Mouse (Mus musculus): ENCODE results near the gene Hs6st3.
"Not testable (repeated sequence)": the region's sequence is repeated elsewhere in the genome, so short reads cannot be mapped to it uniquely, and the experiment has no call there.

The Hs6st3 gene

DNA sequence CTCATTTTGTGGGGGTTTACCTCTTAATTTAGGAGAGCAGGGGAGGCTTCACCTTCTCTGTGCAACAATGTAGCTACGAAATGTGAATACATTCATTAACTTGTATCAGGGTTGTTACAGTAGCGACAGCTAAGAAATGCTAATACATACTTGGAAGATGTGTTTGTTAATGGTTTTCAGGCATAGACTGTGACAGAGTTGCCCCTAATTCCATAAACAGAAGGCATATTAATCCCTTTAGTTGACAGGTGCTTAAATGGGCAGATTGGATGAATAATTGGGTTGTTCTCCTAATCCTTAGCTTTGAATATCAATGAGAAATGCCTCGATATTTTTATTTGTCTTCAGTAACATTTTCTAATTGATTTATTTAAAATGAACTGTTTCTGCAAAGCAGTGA is 314.7 kb downstream of the Hs6st3 start:
- DNase-seq, result no peak

DNA sequence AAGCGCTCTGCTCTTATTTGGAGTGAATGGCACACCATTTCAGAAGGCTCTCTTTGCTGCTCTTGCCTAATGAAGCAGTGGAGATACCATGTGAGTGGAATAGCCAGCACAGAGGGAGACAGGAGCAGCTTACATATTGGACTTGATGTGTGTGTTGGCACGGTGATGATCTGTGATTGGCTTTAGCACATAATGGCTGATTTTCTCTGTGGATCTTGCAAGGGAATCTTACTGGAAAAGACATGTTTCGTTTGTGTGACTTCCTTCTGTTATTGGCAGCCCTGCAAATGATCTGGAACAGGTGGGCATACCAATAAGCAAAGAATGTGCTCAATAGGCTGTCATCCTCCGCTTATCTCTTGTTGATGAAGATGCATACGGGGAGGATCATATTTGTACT is 326.2 kb downstream of the Hs6st3 start:
- no peak for DNase-seq

DNA sequence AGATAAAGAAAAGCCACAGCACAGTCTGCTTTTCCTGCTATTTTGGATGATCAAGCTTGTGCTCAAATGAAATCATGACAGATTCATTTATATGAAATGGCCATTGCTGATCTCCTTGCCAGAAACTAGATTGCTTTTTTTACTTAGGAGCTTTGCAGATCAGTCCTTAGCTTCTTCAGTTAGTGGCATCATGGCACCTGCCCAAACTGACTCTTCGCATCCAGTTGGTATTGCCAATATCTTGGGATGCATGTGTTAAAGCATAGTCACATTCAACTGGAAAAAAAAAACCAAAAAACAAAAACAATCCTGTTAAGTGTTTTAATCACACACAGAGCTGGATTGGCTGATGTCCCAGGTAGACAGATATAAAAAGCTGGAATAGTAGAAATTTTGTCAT is 326.7 kb downstream of the Hs6st3 start:
- DNase-seq, result no peak

DNA sequence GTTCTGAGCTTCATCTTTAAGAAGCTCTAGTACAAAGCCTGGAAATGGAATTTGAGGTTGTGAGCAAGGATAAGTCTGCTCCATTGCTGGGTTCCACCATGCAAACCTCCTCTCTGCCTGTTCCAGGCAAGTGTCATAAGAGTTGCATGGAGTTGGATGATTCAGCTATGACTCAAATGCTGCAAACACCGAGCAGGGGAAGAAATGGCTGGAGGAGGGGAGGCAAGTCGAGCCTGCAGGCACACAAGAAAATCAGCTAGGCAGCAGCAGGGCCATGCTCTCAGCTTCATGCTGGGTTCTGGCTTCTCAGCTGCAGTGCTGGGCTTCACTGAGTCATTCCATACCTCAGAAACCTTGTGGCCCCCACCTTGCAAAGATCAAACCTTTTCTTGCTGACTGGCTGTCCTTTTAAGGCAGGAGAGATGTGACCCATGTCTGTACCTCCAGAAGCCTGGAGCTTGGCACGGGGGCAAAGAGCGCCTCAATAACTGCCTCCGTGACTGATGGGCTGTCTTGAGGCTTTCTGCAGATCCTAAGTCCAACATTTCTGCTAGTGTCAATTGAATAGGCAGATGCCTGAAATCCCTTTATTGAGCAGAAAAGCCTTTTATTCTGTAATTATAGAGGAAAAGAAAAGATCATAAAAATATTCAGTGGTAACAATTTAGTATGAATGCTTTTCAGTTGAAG is 328.9 kb downstream of the Hs6st3 start:
- DNase-seq, result no peak

DNA sequence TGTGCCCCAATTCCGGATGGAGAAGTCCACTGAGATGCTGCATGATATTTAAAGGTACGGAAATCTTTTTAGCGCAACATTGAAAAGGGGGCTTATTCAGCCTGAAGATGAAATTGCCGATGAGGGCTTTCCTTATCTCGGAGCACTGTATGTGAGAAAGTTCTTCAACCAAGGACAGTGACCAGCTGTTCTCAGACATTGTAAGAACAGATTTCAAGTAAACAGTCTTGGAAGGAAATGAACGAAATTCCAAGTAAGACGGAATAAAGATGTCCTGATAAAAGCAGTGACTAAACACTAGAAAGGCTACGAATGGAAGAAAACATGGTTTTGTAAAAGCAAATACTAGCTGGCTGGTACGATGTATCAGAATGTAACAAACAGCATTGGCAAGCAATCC is 338.4 kb downstream of the Hs6st3 start:
- no peak for DNase-seq

DNA sequence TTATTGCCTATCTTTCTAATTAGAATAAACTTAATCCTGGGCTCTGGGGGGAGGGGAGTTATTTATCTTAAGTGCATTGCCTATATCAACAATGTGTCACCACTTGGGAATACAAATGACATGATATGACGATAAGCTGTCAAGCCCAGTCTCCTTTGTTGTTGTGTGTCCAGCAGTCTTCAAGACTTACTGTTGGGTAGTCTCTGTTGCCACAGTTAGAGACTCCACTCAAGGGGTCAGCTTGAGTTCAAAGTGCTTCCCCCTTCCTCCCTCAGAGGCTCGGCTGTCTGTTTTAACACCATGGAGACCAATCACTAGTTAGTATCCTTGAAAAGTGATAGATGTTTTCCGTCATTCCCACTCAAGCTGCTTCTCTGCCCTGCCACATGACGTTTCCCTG is 339.7 kb downstream of the Hs6st3 start:
- no peak for DNase-seq

DNA sequence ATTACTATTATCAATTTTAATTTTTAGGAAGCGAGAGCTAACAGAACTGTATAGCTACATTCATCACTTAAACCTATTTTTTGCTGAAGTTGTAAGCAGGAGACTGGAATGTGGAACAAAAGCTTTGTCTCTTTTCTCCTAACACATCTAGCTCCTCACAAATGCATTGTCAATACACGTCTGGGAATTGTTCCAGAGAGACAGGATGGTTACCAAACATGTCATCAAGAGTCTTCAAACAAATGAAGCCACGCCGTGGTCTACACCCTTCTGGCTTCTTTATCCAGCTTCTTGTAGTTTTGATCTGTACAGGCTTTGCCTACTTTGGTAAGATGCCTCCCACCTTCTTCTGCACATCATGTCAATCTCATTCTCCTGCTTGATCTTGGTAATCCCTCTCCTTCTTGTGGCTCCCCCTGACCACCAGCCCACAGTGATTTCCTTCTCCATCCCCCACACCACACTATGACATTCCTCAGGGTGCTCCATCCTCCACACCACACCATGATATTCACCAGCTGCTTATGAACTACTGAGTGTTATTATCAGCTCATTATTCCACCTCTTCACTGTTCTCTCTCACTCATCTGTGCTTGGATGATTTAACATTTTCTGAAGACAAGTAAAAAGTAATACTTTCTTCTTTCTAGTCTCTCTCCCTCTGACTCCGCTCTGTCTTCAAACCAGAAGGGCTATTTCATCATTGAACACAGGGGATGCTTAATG is 351.0 kb downstream of the Hs6st3 start:
- no peak for DNase-seq

DNA sequence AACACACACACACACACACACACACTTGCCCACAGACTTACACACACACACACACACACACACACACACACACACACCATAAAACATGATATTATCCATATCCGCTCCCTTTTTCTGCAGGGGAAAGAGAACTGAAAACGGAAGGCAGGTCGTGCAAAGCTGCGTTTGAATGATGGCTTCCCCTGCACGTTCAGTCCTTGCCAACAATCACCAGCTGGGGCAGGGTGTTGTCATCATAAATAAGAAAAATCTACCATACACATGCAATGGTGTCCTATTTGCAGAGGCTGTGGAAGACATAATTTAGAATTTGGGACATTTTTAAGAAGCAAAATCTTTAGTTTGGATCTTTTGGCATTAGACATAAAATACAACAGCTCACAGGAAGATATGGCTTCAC is 382.5 kb downstream of the Hs6st3 start:
- DNase-seq, result no peak

DNA sequence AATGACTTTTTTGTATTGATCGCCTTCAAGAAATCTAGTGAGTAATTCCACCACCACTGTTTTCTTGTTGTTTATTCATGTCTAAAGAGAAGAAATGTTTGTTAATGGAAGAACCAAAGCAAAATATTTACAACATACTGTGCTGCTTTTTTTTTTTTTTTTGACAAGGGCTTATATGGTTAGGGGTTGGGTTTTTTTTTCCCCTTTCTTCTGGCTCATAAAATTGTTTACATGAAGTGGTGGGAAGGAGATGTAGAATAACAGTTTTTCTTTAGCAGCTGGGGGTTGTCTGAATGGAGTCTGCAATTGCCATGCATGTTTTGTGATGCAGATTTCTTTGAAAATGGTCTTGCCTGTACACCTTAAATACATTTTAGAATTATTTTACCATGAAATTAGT is 382.9 kb downstream of the Hs6st3 start:
- no peak for DNase-seq

DNA sequence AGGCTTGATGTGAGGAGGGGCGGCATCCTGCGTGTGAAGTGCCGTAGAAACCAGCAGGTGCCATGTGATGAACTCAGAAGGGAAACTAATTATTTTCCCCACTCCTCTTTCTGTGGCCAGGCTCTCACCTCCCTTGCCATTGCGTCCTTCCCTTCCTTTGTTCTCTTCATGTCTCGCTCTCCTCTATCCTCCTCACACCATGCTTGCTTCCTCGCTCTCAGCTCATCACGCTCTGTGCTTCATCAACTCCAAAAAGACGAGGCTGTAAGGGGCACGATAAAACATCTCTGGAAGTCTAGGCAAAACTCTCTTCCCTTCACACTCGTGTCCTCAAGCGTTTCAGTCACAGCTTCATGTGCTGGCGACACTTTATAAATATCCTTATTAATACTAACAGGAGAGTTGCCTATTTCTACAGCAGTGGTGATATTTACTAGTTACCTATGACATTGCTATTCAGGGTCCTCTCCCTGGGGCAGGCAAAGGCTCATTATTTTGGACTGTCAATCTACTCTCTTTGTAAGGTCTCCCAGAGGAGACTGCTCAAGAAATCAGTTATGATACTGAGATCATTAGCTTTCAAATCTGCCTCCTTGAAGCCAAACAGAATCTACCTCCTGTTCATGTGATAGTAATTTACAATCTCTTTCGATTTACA is 394.9 kb downstream of the Hs6st3 start:
- no peak for DNase-seq

DNA sequence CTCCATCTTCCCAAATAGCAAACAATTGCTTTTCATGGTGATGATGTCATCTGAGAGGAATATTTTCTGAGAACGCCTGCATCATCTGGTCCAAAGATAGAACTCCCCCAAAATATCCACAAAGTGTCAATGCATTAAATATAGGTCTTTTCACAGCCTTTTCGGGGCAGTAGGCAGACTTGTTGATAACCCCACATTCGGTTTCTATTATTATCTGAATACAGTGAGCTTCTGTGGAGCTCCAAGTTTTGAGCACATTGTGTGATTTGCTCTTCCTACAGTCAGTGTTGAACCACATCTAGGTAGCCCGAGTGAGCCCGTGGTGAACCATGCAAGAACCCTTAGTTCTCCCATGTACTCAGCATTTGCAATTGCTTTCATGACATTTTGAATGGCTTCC is 402.4 kb downstream of the Hs6st3 start:
- DNase-seq, result no peak

DNA sequence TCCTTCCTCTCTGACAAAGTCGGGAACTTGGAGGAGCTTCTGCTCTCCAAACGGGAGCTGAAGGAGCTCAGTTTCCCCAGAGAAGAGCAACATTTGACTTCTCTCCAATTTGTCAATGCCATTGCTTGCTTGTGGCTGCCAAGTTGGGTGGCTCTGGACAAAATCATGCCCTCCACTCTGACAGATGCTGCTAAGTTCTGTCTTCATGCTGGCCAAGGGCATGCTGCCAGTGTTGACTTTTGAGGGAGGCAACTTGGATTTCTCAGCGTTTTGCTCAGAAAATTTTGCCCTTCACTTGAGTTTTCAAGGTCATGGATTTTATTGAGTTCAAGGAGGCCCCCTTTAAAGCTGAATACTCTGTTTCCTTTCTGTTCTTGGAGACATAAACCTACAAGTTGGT is 406.5 kb downstream of the Hs6st3 start:
- no peak for DNase-seq

DNA sequence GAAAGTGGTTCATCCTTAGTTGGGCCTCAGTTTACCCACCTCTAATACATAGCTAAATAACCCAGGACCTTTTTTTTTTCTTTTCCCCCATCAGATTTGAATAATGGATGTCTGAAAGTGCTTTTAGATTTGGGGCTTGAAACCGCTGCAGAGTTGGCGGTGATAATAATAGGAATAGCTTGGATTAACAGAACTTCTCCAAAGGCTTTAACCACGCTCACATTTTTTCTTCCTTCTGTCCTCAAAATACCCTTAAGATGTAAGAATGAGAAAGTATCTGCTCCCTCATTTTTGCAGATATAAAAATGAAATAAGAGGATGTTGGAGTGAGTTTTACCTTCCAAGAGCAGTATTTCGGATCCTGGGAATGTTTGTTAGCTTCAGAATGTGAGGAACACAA is 420.2 kb downstream of the Hs6st3 start:
- DNase-seq, result no peak

DNA sequence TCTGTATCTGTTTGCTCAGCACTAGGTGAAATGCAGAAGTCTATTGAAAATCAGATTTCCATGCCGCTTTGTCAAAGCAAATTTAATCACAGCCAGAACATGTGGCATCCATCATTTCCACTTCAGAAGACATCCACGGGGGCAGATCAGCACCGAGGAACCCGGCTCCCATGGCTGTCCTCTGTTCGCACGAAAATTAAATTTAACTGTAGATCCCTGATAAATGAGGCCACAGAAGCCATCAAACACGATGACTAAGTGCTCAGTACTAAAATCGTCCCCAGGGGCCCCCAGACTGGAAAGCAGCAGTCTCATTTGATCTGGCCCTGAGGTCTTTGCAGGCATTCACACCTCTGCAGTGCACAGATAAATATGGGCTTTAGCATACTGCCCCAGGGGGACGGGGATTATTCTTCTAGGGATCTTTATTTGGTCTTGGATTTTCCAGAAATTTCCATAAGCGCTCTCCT is 443.9 kb downstream of the Hs6st3 start:
- no peak for DNase-seq

DNA sequence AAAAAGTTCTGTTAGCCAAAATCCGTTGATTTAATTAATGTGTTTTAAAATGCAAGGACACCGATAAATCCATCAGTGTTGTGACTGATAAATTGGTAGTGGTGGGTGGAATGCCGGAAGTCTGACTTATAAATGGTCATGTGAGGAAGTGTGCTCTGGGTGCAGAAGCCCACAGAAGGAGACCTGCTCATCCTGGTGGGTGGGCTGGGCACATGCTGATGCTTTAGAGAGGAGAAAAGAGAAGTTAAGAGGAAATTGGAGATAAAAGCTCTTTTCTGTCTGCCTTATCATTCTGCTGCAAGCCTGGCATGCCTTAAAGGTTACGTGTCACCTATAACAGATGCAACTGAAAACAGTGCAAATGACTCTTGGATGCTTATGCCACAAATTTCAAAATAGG is 446.9 kb downstream of the Hs6st3 start:
- no peak for DNase-seq

DNA sequence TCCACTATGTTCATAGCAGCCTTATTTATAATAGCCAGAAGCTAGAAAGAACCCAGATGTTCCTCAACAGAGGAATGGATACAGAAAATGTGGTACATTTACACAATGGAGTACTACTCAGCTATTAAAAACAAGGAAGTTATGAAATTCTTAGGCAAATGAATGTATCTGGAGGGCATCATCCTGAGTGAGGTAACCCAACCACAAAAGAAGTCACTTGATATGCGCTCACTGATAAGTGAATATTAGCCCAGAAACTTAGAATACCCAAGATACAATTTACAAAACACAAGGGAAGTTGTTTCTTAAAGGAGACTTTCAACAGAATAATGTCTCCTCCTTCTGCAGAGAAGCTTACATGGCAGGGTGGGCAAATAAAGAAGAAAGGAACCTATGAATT is 449.2 kb downstream of the Hs6st3 start:
- DNase-seq, result not testable (repeated sequence)

DNA sequence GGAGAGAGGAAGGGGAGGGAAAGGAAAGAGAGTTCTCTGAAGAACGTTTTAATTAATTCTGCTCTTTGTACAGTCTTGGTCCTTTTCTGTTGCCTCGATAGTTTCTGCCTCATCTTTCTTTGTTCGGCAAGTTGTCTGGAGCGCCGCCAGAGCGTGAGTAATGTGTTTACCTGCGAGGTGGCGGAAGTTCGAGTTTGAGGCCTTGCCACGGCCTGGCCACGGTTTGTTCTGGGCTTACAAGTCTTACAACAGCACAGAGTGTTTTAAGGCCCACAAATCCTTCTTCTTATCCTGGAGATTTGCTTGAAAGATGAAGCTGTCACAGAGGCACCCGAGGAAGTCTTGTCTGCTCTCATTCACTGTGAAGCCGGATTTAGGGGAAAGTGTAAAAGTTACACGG is 466.2 kb downstream of the Hs6st3 start:
- DNase-seq, result no peak

DNA sequence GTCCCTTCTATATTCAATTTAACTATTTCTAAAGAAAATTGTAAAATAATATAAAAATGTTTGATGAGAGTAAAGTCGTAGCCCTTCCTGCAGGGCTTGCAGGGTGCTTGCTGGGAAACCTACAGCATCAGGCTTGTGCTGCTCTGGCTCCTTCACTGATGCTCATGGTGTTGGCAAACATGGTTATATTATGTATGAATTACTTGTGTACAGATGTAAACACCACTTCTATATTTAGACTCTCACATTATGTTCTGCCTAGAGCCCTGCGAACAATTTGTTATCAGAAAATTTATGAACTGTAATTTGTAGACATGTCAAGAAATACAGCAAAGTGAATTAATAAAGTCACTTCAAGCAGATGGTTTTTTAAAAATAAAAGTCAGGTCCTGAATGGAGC is 474.7 kb downstream of the Hs6st3 start:
- DNase-seq, result no peak

DNA sequence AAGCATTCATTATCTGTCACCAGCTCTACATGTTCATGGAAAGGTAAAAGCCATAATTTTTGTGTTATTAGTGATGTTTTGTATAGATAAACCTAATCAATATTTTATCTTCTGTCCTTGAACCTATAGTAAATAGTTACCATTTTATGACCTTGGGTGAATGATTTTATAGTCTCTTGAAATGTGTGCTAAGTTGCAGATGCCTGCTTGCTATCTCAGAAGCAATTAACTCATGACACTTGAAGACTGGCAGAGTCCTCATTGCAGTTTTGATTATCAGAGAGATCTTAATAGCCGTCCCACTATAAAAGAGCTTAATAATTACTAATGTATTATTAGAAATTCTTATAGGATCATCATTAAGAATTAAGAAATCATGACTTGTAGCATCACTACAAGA is 491.0 kb downstream of the Hs6st3 start:
- no peak for DNase-seq

DNA sequence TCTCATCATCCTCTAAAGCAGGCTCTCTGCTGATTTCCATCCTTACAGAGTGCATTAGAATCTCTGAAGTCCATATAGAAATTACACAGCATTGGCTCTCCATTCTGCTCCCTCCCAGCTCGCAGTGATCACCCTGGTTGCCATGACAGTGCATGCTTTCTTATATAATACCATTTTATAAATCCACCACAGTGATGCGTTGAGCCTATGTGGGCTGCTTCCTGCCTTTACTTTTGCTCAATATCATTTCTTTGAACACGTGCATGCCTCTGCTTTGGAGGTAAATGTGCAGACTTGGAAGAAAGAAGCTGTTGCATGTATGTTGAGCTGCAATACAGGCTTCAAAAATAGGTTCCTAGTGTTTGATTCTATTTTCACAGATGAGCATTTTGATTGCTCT is 494.9 kb downstream of the Hs6st3 start:
- no peak for DNase-seq

DNA sequence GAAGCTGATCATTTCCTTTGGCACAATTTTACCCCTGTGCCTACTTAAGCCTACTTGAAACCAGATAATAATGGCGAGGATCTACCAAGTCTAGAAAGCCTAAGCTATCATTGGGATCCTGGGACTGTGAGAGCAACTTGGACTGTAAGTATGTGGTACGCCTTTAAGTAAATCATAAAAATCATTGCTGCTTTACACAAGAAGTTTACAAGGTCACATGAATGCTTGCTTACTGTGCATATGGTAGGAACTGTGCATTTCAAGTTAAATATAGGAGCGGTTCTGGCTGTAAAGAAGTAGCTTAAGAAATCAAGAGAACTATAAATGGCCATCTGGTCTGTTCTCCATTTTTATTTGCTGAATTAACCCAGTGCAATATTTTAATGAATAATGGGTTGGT is 495.5 kb downstream of the Hs6st3 start:
- no peak for DNase-seq

DNA sequence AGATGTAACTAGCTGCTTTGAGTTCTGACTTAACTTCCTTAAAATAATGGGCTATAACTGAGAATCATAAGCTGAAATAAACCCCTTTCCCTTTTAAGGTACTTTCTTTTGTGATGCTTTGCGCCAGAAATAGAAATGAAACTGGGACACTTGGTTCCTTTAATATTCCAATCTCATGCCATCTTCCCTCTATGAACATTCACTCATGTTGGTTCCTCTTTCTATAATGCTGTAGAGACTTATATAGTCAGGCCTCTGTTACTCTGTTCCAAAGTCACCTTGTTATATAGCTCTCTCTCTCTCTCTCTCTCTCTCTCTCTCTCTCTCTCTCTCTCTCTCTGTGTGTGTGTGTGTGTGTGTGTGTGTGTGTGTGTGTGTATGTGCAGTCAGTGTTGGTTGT is 504.7 kb downstream of the Hs6st3 start:
- DNase-seq, result no peak

DNA sequence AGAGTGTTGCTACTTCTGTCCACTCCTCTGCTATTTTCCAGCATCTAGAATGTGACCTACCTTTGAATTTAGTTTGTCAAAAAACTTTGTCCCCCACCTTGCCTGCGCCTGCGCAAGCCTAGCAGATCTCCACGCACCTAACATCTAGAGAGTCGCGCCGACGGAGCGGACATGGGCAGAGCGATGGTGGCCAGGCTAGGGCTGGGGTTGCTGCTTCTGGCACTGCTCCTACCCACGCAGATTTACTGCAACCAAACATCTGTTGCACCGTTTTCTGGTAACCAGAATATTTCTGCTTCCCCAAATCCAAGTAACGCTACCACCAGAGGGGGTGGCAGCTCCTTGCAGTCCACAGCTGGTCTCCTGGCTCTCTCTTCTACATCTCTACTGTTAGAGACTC is 505.7 kb downstream of the Hs6st3 start:
- DNase-seq, result no peak

DNA sequence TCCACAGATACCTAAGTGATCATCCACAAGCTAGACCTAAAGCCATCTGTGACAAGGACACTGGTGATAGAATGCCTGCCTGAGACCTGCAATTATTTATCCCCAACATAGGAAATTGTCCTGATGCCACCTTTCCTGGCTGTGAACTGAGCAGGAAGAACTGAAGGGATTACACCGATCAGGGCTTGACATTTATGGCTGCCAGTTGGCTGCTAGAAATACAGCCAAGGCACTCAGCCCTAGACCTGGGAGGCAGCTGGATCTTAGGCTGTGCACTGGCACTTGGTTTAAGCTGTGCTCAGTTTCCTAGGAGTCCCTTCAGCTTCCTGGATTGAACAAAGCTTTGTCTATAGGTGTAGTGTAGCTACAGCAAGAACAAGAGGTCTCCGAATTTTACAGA is 518.8 kb downstream of the Hs6st3 start:
- no peak for DNase-seq
